Mouse (Mus musculus) liver, embryonic 14.5 days (tissue): ENCODE data around the gene Ccdc63. TPM values are rescaled to one million over a fixed set of nuclear protein-coding genes. Genes with fewer than 3 reads are reported as not detected.

Experiments used
- ATAC-seq: fragments of 200-750 bp; cut with Nextera tagmentation; 2 replicates; pipeline ENCODE4 v1.8.0; 2017; ENCODE audit warnings: moderate number of reproducible peaks, mild to moderate bottlenecking, moderate library complexity; ENCODE audit not compliant: insufficient read depth
- DNase-seq, 3 experiments: peaks; one replicate each; pipeline ENCODE4 v3.0.0-alpha.2; 2012 to 2013; ENCODE audit warnings: low read depth in 3 of 3, low spot score in 3 of 3
- H3K27ac ChIP-seq: fragments of 300-500 bp; sonication (generic); 2 replicates; pipeline ENCODE4 v1.5.1; 2014; ENCODE audit warnings: moderate library complexity, mild to moderate bottlenecking, control low read depth, inconsistent platforms
- H3K27me3 ChIP-seq: fragments of 300-500 bp; sonication (generic); 2 replicates; pipeline ENCODE4 v1.6.1; 2014; ENCODE audit warnings: mild to moderate bottlenecking, low read length, moderate library complexity; ENCODE audit not compliant: control insufficient read depth, insufficient read depth
- H3K36me3 ChIP-seq: fragments of 300-500 bp; sonication (generic); replicated peaks from 2 replicates; pipeline ENCODE4 v1.6.1; 2014; ENCODE audit warnings: low read depth; ENCODE audit not compliant: control insufficient read depth, insufficient read depth
- H3K4me1 ChIP-seq, 2 experiments: fragments of 200-500 bp in 1 of 2; fragments of 300-500 bp in 1 of 2; sonication (generic) in 1 of 2; replicated peaks; 2 replicates each; pipeline ENCODE4 v1.6.1; 2012 to 2014; ENCODE audit warnings: antibody characterized with exemption in 1 of 2, inconsistent platforms in 1 of 2, low read length in 1 of 2; ENCODE audit not compliant: control insufficient read depth in 2 of 2, insufficient read depth in 2 of 2
- H3K4me2 ChIP-seq: fragments of 300-500 bp; sonication (generic); 2 replicates; pipeline ENCODE4 v1.6.1; 2014; ENCODE audit warnings: low read depth, mild to moderate bottlenecking, control low read depth, moderate library complexity
- H3K4me3 ChIP-seq, 2 experiments: fragments of 200-500 bp in 1 of 2; fragments of 300-500 bp in 1 of 2; sonication (generic) in 1 of 2; 2 replicates each; pipeline ENCODE4 v1.5.1; 2012 to 2014; ENCODE audit warnings: low read depth in 2 of 2, low read length in 2 of 2, mild to moderate bottlenecking in 2 of 2, control low read depth in 1 of 2, inconsistent platforms in 1 of 2, moderate library complexity in 1 of 2; ENCODE audit not compliant: insufficient read depth in 1 of 2
- H3K9ac ChIP-seq: fragments of 300-500 bp; sonication (generic); replicated peaks from 2 replicates; pipeline ENCODE4 v1.6.1; 2014; ENCODE audit warnings: mild to moderate bottlenecking, control low read depth, moderate library complexity
- H3K9me3 ChIP-seq: fragments of 300-500 bp; sonication (generic); 2 replicates; pipeline ENCODE4 v1.6.1; 2016; ENCODE audit warnings: low read length, mixed read lengths; ENCODE audit not compliant: control insufficient read depth
- CTCF ChIP-seq: IDR thresholded peaks from 2 replicates; pipeline ENCODE4 v1.5.1; 2016; ENCODE audit warnings: antibody characterized with exemption, low read depth, control low read depth
- EP300 ChIP-seq: IDR thresholded peaks from 2 replicates; pipeline ENCODE4 v1.6.1; 2016; ENCODE audit warnings: antibody characterized with exemption, low read depth
- WGBS: fragments of 180-500 bp; shearing (Covaris S2); extraction: QIAGEN DNeasy Blood & Tissue Kit; methylation state at CpG from one replicate; pipeline ENCODE4 v1.1.7; 2014; ENCODE audit not compliant: insufficient replicate concordance; 5-methylcytosine and 5-hydroxymethylcytosine counted together
- polyA plus RNA-seq, 2 experiments: library from polyadenylated mRNA; depleted of rRNA in 1 of 2; stranded (reverse) in 1 of 2; unstranded in 1 of 2; fragments of >200 nt; fragmentation: Nextera tagmentation in 1 of 2; extraction: Ambion mirVana in 1 of 2; gene quantifications; 2 replicates each; pipeline versions ENCODE4 v1.2.1 to v1.2.3; 2012 to 2014

Gene Ccdc63
- polyA plus RNA-seq, 2 experiments: 0.13 TPM; not detected in 1

GRCm38 (mm10) chr5:122071997-122072396 is 68.6 kb downstream of the Ccdc63 start:
- Histone ChIP-seq H3K27ac (no peak overlapping the region), H3K4me3 (no peak overlapping the region), H3K4me2 (no peak overlapping the region), H3K36me3 (no peaks in the 10 kb centered on the region), H3K9ac (no peak overlapping the region), H3K4me1 (no peaks in the 10 kb centered on the region), H3K9me3 (no peaks in the 10 kb centered on the region), H3K27me3 (no peaks in the 10 kb centered on the region)
- ATAC-seq (no peak), DNase-seq (no peak)
- TF ChIP-seq EP300 (no peak), CTCF (no peak)
- WGBS: 56% methylated on average over 4 of the region's 4 CpGs

GRCm38 (mm10) chr5:122070963-122071800 is 69.4 kb downstream of the Ccdc63 start:
- Histone ChIP-seq H3K9ac (no peak overlapping the region), H3K9me3 (no peaks in the 10 kb centered on the region), H3K4me1 (no peaks in the 10 kb centered on the region), H3K27me3 (no peaks in the 10 kb centered on the region), H3K27ac (no peak overlapping the region), H3K4me2 (no peak overlapping the region), H3K4me3 (no peak overlapping the region), H3K36me3 (no peaks in the 10 kb centered on the region)
- ATAC-seq (no peak), DNase-seq (no peak)
- WGBS: 50% methylated on average over 16 of the region's 16 CpGs
- TF ChIP-seq EP300 (no peak), CTCF (no peak)

GRCm38 (mm10) chr5:122068563-122068962 is 72.1 kb downstream of the Ccdc63 start:
- Histone ChIP-seq H3K36me3 (no peaks in the 10 kb centered on the region), H3K4me1 (no peaks in the 10 kb centered on the region)
- DNase-seq: no peak

GRCm38 (mm10) chr5:122063204-122063933 is 77.3 kb downstream of the Ccdc63 start:
- no peak overlapping the region for H3K4me2 ChIP-seq
- no peak overlapping the region for H3K9ac ChIP-seq
- no peak overlapping the region for H3K4me3 ChIP-seq
- DNase-seq: no peak
- no peaks in the 10 kb centered on the region for H3K27me3 ChIP-seq
- WGBS: 61% methylated on average over 25 of the region's 25 CpGs
- H3K36me3 ChIP-seq: no peaks in the 10 kb centered on the region
- H3K4me1 ChIP-seq: no peaks in the 10 kb centered on the region; a peak in 1 of 4 replicates
- no peak overlapping the region for H3K27ac ChIP-seq
- no peak for ATAC-seq
- no peak for TF ChIP-seq EP300
- TF ChIP-seq CTCF: no peak
- no peaks in the 10 kb centered on the region for H3K9me3 ChIP-seq

More at GRCm38 (mm10) chr5:122068563-122068962, 72.1 kb downstream of the Ccdc63 start:
- ATAC-seq: no peak
- H3K4me3 ChIP-seq: no peak overlapping the region
- no peak overlapping the region for H3K9ac ChIP-seq
- no peaks in the 10 kb centered on the region for H3K27me3 ChIP-seq
- 68% methylated on average over 13 of the region's 13 CpGs for WGBS
- H3K27ac ChIP-seq: no peak overlapping the region
- no peak overlapping the region for H3K4me2 ChIP-seq
- no peaks in the 10 kb centered on the region for H3K9me3 ChIP-seq
- TF ChIP-seq CTCF (no peak), EP300 (no peak)

GRCm38 (mm10) chr5:122062479-122062878 is 78.1 kb downstream of the Ccdc63 start:
- H3K36me3 ChIP-seq: no peaks in the 10 kb centered on the region
- no peak overlapping the region for H3K4me2 ChIP-seq
- H3K9me3 ChIP-seq: no peaks in the 10 kb centered on the region
- 13% methylated on average over 11 of the region's 12 CpGs for WGBS
- H3K27me3 ChIP-seq: no peaks in the 10 kb centered on the region
- ATAC-seq (no peak), DNase-seq (no peak)
- no peak for TF ChIP-seq CTCF
- no peaks in the 10 kb centered on the region; a peak in 1 of 4 replicates for H3K4me1 ChIP-seq
- H3K9ac ChIP-seq: no peak overlapping the region
- H3K4me3 ChIP-seq: no peak overlapping the region
- H3K27ac ChIP-seq: no peak overlapping the region
